Mouse (Mus musculus): ENCODE measurements at regions not wholly inside any gene's neighbourhood (a gene's known extent, or its start where the extent isn't known, plus 50 kb on each side); places are given as distances from the start of the nearest gene placed in this dataset.
"Not testable (repeated sequence)": the region's sequence is repeated elsewhere in the genome, so short reads cannot be mapped to it uniquely, and the experiment has no call there.

GRCm38 (mm10) chr6:53233777-53234176, 53.3 kb upstream of the Creb5 start:
- no peak for DNase-seq

GRCm38 (mm10) chr6:53232616-53233015, 54.5 kb upstream of the Creb5 start:
- DNase-seq: no peak

GRCm38 (mm10) chr6:53229350-53229749, 57.7 kb upstream of the Creb5 start:
- DNase-seq: no peak

- DNase-seq: no peak
Measured at GRCm38 (mm10) chr6:53222104-53222503, 65.0 kb upstream of the Creb5 start.

- DNase-seq: no peak
Measured at GRCm38 (mm10) chr6:53221668-53222005, 65.4 kb upstream of the Creb5 start.

GRCm38 (mm10) chr6:53220784-53221667, 66.0 kb upstream of the Creb5 start:
- no peak for DNase-seq

GRCm38 (mm10) chr6:53218871-53219286, 68.2 kb upstream of the Creb5 start:
- DNase-seq: no peak

- DNase-seq: peak; percentile 39
Measured at GRCm38 (mm10) chr6:53217234-53218015, 69.6 kb upstream of the Creb5 start.

GRCm38 (mm10) chr6:53216715-53217114, 70.4 kb upstream of the Creb5 start:
- no peak for DNase-seq

- DNase-seq: no peak
Measured at GRCm38 (mm10) chr6:53211420-53211819, 75.7 kb upstream of the Creb5 start.

GRCm38 (mm10) chr6:53209398-53209797, 77.7 kb upstream of the Creb5 start:
- no peak for DNase-seq

- DNase-seq: no peak
Measured at GRCm38 (mm10) chr6:53208474-53208873, 78.6 kb upstream of the Creb5 start.

- no peak for DNase-seq
Measured at GRCm38 (mm10) chr6:53207781-53208180, 79.3 kb upstream of the Creb5 start.

- DNase-seq: no peak
Measured at GRCm38 (mm10) chr6:53207361-53207760, 79.7 kb upstream of the Creb5 start.

- DNase-seq: no peak
Measured at GRCm38 (mm10) chr6:53201281-53201956, 85.7 kb upstream of the Creb5 start.

- no peak for DNase-seq
Measured at GRCm38 (mm10) chr6:53199474-53199873, 87.6 kb upstream of the Creb5 start.

- DNase-seq: not testable (repeated sequence)
Measured at GRCm38 (mm10) chr6:53182131-53182530, 104.9 kb upstream of the Creb5 start.

- no peak for DNase-seq
Measured at GRCm38 (mm10) chr6:53164423-53164841, 96.0 kb upstream of the Jazf1 start.

GRCm38 (mm10) chr6:53163091-53163490, 94.7 kb upstream of the Jazf1 start:
- no peak for DNase-seq

- no peak for DNase-seq
Measured at GRCm38 (mm10) chr6:53161627-53162026, 93.2 kb upstream of the Jazf1 start.

GRCm38 (mm10) chr6:53154621-53155020, 86.2 kb upstream of the Jazf1 start:
- no peak for DNase-seq

GRCm38 (mm10) chr6:53147478-53147877, 79.0 kb upstream of the Jazf1 start:
- DNase-seq: no peak

- peak; percentile 18 for DNase-seq
Measured at GRCm38 (mm10) chr6:53143846-53144584, 75.6 kb upstream of the Jazf1 start.
